Mouse (Mus musculus) olfactory bulb, adult 2 months (tissue): Measurements from ENCODE around the gene Cacna1d.

ENCODE experiments used
- CTCF ChIP-seq: fragments of 200-500 bp; IDR thresholded peaks from 2 replicates; pipeline ENCODE4 v1.5.1; 2012; ENCODE audit warnings: low read depth, mild to moderate bottlenecking, low read length, moderate library complexity; ENCODE audit not compliant: insufficient read depth
- POLR2A ChIP-seq: fragments of 200-500 bp; IDR thresholded peaks from 2 replicates; pipeline ENCODE4 v1.6.1; 2012; ENCODE audit warnings: mild to moderate bottlenecking, low read depth, low read length, moderate library complexity; ENCODE audit not compliant: insufficient read depth

GRCm38 (mm10) chr14:30512896-30513295, 21.6 kb upstream of the Cacna1d start:
- TF ChIP-seq POLR2A (no peak), CTCF (no peak)
